Mouse (Mus musculus) liver, postnatal 0 days (tissue): ENCODE measurements around the gene Myrf.

Source experiments
- CTCF ChIP-seq: sonication (generic); IDR thresholded peaks from 2 replicates; pipeline ENCODE4 v1.5.1; 2016; ENCODE audit warnings: antibody characterized with exemption, low read depth
- EP300 ChIP-seq: IDR thresholded peaks from 2 replicates; pipeline ENCODE4 v1.6.1; 2016; ENCODE audit warnings: antibody characterized with exemption, low read depth, mild to moderate bottlenecking

DNA sequence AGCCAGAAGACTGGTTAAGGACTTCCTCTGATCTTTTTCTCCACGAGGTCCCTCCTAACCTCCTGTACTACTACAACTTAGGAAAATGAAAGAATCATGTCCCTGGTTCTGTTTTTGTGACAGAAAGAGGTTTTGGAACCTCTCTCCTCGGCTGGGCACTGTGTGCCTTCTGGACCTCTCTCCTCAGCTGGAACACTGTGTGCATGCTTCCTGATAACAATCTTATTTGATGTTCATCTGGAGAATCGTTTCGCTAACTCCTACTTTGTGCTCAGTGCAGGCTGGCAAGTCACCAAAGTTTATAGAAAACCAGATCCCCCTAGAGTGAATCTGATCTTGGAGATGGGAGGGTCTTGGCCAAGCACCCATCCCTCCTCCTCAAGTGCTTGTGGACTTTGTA is 73.4 kb downstream of the Myrf start:
- TF ChIP-seq CTCF: no peak
- TF ChIP-seq EP300: no peak
